Mouse (Mus musculus): Measurements from ENCODE around the gene F11r. TPM values are rescaled to one million over a fixed set of nuclear protein-coding genes. Genes with fewer than 3 reads are reported as not detected.
A peak's percentile ranks its signal among the peaks of the same experiment; 100 is the strongest.

Gene F11r
- polyA plus RNA-seq, 1 experiment from 2014 or later, result 14.2 TPM

GRCm38 (mm10) chr1:171503592-171504291, 66.4 kb downstream of the F11r start:
- Histone ChIP-seq H3K36me3 (no peaks in the 10 kb centered on the region), H3K27ac (replicated peaks) (peak overlapping the region; percentile 98), H3K9ac (peak overlapping the region; percentile 70), H3K9me3 (no peaks in the 10 kb centered on the region), H3K27me3 (no peaks in the 10 kb centered on the region), H3K4me2 (peak overlapping the region; percentile 84), H3K4me3 (peak overlapping the region; percentile 72), H3K4me1 (replicated peaks) (peaks cover 21% of the 10 kb centered on the region)
- peak; percentile 62 for ATAC-seq (ENCODE audit: low FRiP score, low read depth)
- under 1% methylated on average over 53 of the region's 53 CpGs for WGBS

GRCm38 (mm10) chr1:171504586-171504985, 67.3 kb downstream of the F11r start:
- no peak for ATAC-seq (ENCODE audit: low FRiP score, low read depth)
- WGBS, result 58% methylated on average over 4 of the region's 4 CpGs

DNA sequence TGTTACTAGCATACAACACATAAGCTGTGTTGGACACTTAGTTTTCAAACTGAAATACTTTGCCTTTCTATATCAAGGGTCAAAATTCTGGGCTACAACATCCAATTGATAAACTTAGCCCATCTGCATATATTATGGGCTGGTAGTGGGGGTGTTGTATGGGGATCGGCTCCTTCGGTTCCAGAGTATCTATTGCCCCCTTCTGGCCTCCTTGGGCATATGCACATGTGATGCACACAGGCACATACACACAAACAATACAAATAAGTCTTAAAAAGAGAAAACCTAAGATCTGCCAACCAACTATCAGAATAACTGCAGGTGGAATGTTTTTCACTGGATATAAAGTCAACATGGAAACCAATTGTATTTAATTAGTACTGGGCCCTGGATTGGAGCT, 75.9 kb downstream of the F11r start:
- H3K4me2 ChIP-seq, result no peak overlapping the region
- WGBS, result 93% methylated on average over 2 of the region's 2 CpGs

More at GRCm38 (mm10) chr1:171504586-171504985, 67.3 kb downstream of the F11r start:
- peaks cover 21% of the 10 kb centered on the region for H3K4me1 ChIP-seq (replicated peaks)
- peak overlapping the region; percentile 72 for H3K4me3 ChIP-seq
- H3K9ac ChIP-seq, result 0 out of 2 replicates have a peak overlapping the region, but pooled peaks have one; percentile 8
- H3K27me3 ChIP-seq, result no peaks in the 10 kb centered on the region
- no peaks in the 10 kb centered on the region for H3K36me3 ChIP-seq
- H3K27ac ChIP-seq (replicated peaks), result 0 out of 2 replicates have a peak overlapping the region, but pooled peaks have one; percentile 23
- peak overlapping the region; percentile 84 for H3K4me2 ChIP-seq
- no peaks in the 10 kb centered on the region for H3K9me3 ChIP-seq

GRCm38 (mm10) chr1:171513760-171514159, 76.4 kb downstream of the F11r start:
- Histone ChIP-seq H3K36me3 (no peaks in the 10 kb centered on the region), H3K9ac (no peak overlapping the region), H3K4me3 (no peak overlapping the region), H3K27me3 (no peaks in the 10 kb centered on the region), H3K4me2 (no peak overlapping the region), H3K27ac (replicated peaks) (no peak overlapping the region), H3K4me1 (replicated peaks) (no peaks in the 10 kb centered on the region), H3K9me3 (no peaks in the 10 kb centered on the region)
- no peak for ATAC-seq (ENCODE audit: low FRiP score, low read depth)
- 95% methylated on average over 1 of the region's 1 CpGs for WGBS

More for the DNA sequence above, 75.9 kb downstream of the F11r start:
- no peak for ATAC-seq (ENCODE audit: low FRiP score, low read depth)
- H3K4me3 ChIP-seq, result no peak overlapping the region
- no peaks in the 10 kb centered on the region for H3K9me3 ChIP-seq
- H3K27ac ChIP-seq (replicated peaks), result no peak overlapping the region
- no peaks in the 10 kb centered on the region for H3K36me3 ChIP-seq
- H3K4me1 ChIP-seq (replicated peaks), result no peaks in the 10 kb centered on the region
- H3K27me3 ChIP-seq, result no peaks in the 10 kb centered on the region
- H3K9ac ChIP-seq, result no peak overlapping the region

Other genes starting within 250 kb of the F11r start
- 32.4 and 48.4 TPM in 2 replicates for gene Pcp4l1, start 241.3 kb upstream of the F11r start, polyA plus RNA-seq (2015; fragmentation: Nextera tagmentation; extraction: Ambion mirVana)
- gene Nr1i3, start 223.6 kb upstream of the F11r start, polyA plus RNA-seq (2015; fragmentation: Nextera tagmentation; extraction: Ambion mirVana), result 0.39 and 0.49 TPM in 2 replicates
- 55.0 and 55.4 TPM in 2 replicates for gene Tomm40l, start 215.0 kb upstream of the F11r start, polyA plus RNA-seq (2015; fragmentation: Nextera tagmentation; extraction: Ambion mirVana)
- gene Apoa2, start 212.5 kb upstream of the F11r start, polyA plus RNA-seq (2015; fragmentation: Nextera tagmentation; extraction: Ambion mirVana), result 6.0 and 6.3 TPM in 2 replicates
- 24.9 and 30.7 TPM in 2 replicates for gene Fcer1g, start 203.2 kb upstream of the F11r start, polyA plus RNA-seq (2015; fragmentation: Nextera tagmentation; extraction: Ambion mirVana)
- 5.6 and 6.2 TPM in 2 replicates for gene Adamts4, start 187.1 kb upstream of the F11r start, polyA plus RNA-seq (2015; fragmentation: Nextera tagmentation; extraction: Ambion mirVana)
- gene Ndufs2, start 186.1 kb upstream of the F11r start, polyA plus RNA-seq (2015; fragmentation: Nextera tagmentation; extraction: Ambion mirVana), result 233 and 245 TPM in 2 replicates
- 105 and 107 TPM in 2 replicates for gene B4galt3, start 167.2 kb upstream of the F11r start, polyA plus RNA-seq (2015; fragmentation: Nextera tagmentation; extraction: Ambion mirVana)
- gene Ppox, start 156.3 kb upstream of the F11r start, polyA plus RNA-seq (2015; fragmentation: Nextera tagmentation; extraction: Ambion mirVana), result 44.2 and 53.6 TPM in 2 replicates
- gene Usp21, start 149.5 kb upstream of the F11r start, polyA plus RNA-seq (2015; fragmentation: Nextera tagmentation; extraction: Ambion mirVana), result 99.8 and 106 TPM in 2 replicates
- gene Ufc1, start 142.5 kb upstream of the F11r start, polyA plus RNA-seq (2015; fragmentation: Nextera tagmentation; extraction: Ambion mirVana), result 109 and 110 TPM in 2 replicates
- gene Dedd, start 108.4 kb upstream of the F11r start, polyA plus RNA-seq (2015; fragmentation: Nextera tagmentation; extraction: Ambion mirVana), result 47.3 and 51.6 TPM in 2 replicates
- gene Nit1, start 91.9 kb upstream of the F11r start, polyA plus RNA-seq (2015; fragmentation: Nextera tagmentation; extraction: Ambion mirVana), result 51.4 and 52.1 TPM in 2 replicates
- gene Pfdn2, start 91.9 kb upstream of the F11r start, polyA plus RNA-seq (2015; fragmentation: Nextera tagmentation; extraction: Ambion mirVana), result 139 and 153 TPM in 2 replicates
- gene Klhdc9, start 76.7 kb upstream of the F11r start, polyA plus RNA-seq (2015; fragmentation: Nextera tagmentation; extraction: Ambion mirVana), result 2.5 and 3.3 TPM in 2 replicates
- gene Nectin4, start 67.4 kb upstream of the F11r start, polyA plus RNA-seq (2015; fragmentation: Nextera tagmentation; extraction: Ambion mirVana), result 3.1 and 3.5 TPM in 2 replicates
- 0.60 and 0.87 TPM in 2 replicates for gene Arhgap30, start 48.6 kb upstream of the F11r start, polyA plus RNA-seq (2015; fragmentation: Nextera tagmentation; extraction: Ambion mirVana)
- gene Usf1, start 26.2 kb upstream of the F11r start, polyA plus RNA-seq (2015; fragmentation: Nextera tagmentation; extraction: Ambion mirVana), result 168 and 172 TPM in 2 replicates
- 5.4 and 6.6 TPM in 2 replicates for gene Tstd1, start 18.7 kb upstream of the F11r start, polyA plus RNA-seq (2015; fragmentation: Nextera tagmentation; extraction: Ambion mirVana)
- gene Alyref2, start 65.9 kb downstream of the F11r start, polyA plus RNA-seq (2015; fragmentation: Nextera tagmentation; extraction: Ambion mirVana), result 27.6 and 30.9 TPM in 2 replicates
- not detected in 2 replicates for gene Itln1, start 97.8 kb downstream of the F11r start, polyA plus RNA-seq (2015; fragmentation: Nextera tagmentation; extraction: Ambion mirVana)
- gene Cd244a, start 121.7 kb downstream of the F11r start, polyA plus RNA-seq (2015; fragmentation: Nextera tagmentation; extraction: Ambion mirVana), result 0.09 TPM in 1 of 2 replicates, not detected in the other
- 0.16 and 0.18 TPM in 2 replicates for gene Ly9, start 169.9 kb downstream of the F11r start, polyA plus RNA-seq (2015; fragmentation: Nextera tagmentation; extraction: Ambion mirVana)
- gene Slamf7, start 215.5 kb downstream of the F11r start, polyA plus RNA-seq (2015; fragmentation: Nextera tagmentation; extraction: Ambion mirVana), result 0.29 TPM in 1 of 2 replicates, not detected in the other
- 0.96 and 1.5 TPM in 2 replicates for gene Cd48, start 244.5 kb downstream of the F11r start, polyA plus RNA-seq (2015; fragmentation: Nextera tagmentation; extraction: Ambion mirVana)

Data from hindbrain, embryonic 15.5 days (tissue).